Mouse (Mus musculus) hindbrain, embryonic 16.5 days (tissue): ENCODE results near the gene Nell2. TPM values are rescaled to one million over a fixed set of nuclear protein-coding genes. Genes with fewer than 3 reads are reported as not detected.

ENCODE experiments used
- ATAC-seq: fragments of 200-750 bp; cut with Nextera tagmentation; 2 replicates; pipeline ENCODE4 v1.8.0; 2017; ENCODE audit warnings: moderate TSS enrichment, moderate library complexity
- H3K27ac ChIP-seq: fragments of 300-500 bp; sonication (generic); 2 replicates; pipeline ENCODE4 v1.5.1; 2014; ENCODE audit warnings: low read depth, mild to moderate bottlenecking, control low read depth, low read length, moderate library complexity
- H3K27me3 ChIP-seq: fragments of 300-500 bp; sonication (generic); replicated peaks from 2 replicates; pipeline ENCODE4 v1.6.1; 2014; ENCODE audit warnings: low read length; ENCODE audit not compliant: control insufficient read depth, insufficient read depth
- H3K36me3 ChIP-seq: fragments of 300-500 bp; sonication (generic); 2 replicates; pipeline ENCODE4 v1.6.1; 2014; ENCODE audit warnings: mild to moderate bottlenecking, low read length, moderate library complexity, mixed read lengths; ENCODE audit not compliant: control insufficient read depth, insufficient read depth
- H3K4me1 ChIP-seq: fragments of 300-500 bp; sonication (generic); 2 replicates; pipeline ENCODE4 v1.6.1; 2014; ENCODE audit warnings: low read depth, low read length; ENCODE audit not compliant: control insufficient read depth, insufficient read depth
- H3K4me2 ChIP-seq: fragments of 300-500 bp; sonication (generic); 2 replicates; pipeline ENCODE4 v1.6.1; 2014; ENCODE audit warnings: mild to moderate bottlenecking, low read length, control low read depth, moderate library complexity
- H3K4me3 ChIP-seq: fragments of 300-500 bp; sonication (generic); 2 replicates; pipeline ENCODE4 v1.5.1; 2014; ENCODE audit warnings: mild to moderate bottlenecking, low read length, control low read depth, moderate library complexity
- H3K9ac ChIP-seq: fragments of 300-500 bp; sonication (generic); 2 replicates; pipeline ENCODE4 v1.6.1; 2014; ENCODE audit warnings: low read depth, mild to moderate bottlenecking, control low read depth, low read length, moderate library complexity
- H3K9me3 ChIP-seq: fragments of 300-500 bp; sonication (generic); 2 replicates; pipeline ENCODE4 v1.6.1; 2014; ENCODE audit warnings: mild to moderate bottlenecking, low read length, moderate library complexity; ENCODE audit not compliant: control insufficient read depth
- WGBS: fragments of 180-500 bp; shearing (Covaris S2); extraction: QIAGEN DNeasy Blood & Tissue Kit; methylation state at CpG from one replicate; pipeline ENCODE4 v1.1.7; 2014; 5-methylcytosine and 5-hydroxymethylcytosine counted together
- polyA plus RNA-seq: library from polyadenylated mRNA; unstranded; fragments of >200 nt; fragmentation: Nextera tagmentation; extraction: Ambion mirVana; gene quantifications from 2 replicates; pipeline ENCODE4 v1.2.1, GENCODE M21; 2015

Gene Nell2
- polyA plus RNA-seq, 1 experiment from 2014 or later = 181 TPM

GRCm38 (mm10) chr15:95075356-95075755 is 453.0 kb downstream of the Nell2 start:
- ATAC-seq = 0 out of 2 replicates have a peak, but pooled peaks have one; percentile 20
- Histone ChIP-seq H3K36me3 (no peaks in the 10 kb centered on the region), H3K4me1 (peaks cover 2% of the 10 kb centered on the region; the same call in 1 of the 2 replicates), H3K9ac (no peak overlapping the region), H3K27ac (no peak overlapping the region), H3K9me3 (0 out of 2 replicates have a peak, but pooled peaks cover 4% of the 10 kb centered on the region), H3K4me3 (no peak overlapping the region), H3K4me2 (no peak overlapping the region), H3K27me3 (no peaks in the 10 kb centered on the region)
- WGBS = 53% methylated on average over 12 of the region's 12 CpGs

- no peaks in the 10 kb centered on the region for H3K27me3 ChIP-seq
- peaks cover 2% of the 10 kb centered on the region for H3K4me1 ChIP-seq
- H3K27ac ChIP-seq = no peak overlapping the region
- no peaks in the 10 kb centered on the region for H3K36me3 ChIP-seq
- H3K4me3 ChIP-seq = no peak overlapping the region
- no peak overlapping the region for H3K9ac ChIP-seq
- H3K9me3 ChIP-seq = no peaks in the 10 kb centered on the region
- no peak for ATAC-seq
- no peak overlapping the region for H3K4me2 ChIP-seq
- 94% methylated on average over 7 of the region's 7 CpGs for WGBS
Observed at GRCm38 (mm10) chr15:95070881-95071280, 457.5 kb downstream of the Nell2 start.

- no peak for ATAC-seq
- Histone ChIP-seq H3K4me2 (no peak overlapping the region), H3K4me3 (no peak overlapping the region), H3K27me3 (no peaks in the 10 kb centered on the region), H3K9me3 (no peaks in the 10 kb centered on the region), H3K9ac (no peak overlapping the region), H3K36me3 (no peaks in the 10 kb centered on the region), H3K4me1 (no peaks in the 10 kb centered on the region; the same call in 1 of the 2 replicates), H3K27ac (no peak overlapping the region)
- 58% methylated on average over 1 of the region's 1 CpGs for WGBS
Observed at GRCm38 (mm10) chr15:95068799-95069198, 459.6 kb downstream of the Nell2 start.

GRCm38 (mm10) chr15:95068023-95068422 is 460.3 kb downstream of the Nell2 start:
- H3K27me3 ChIP-seq = no peaks in the 10 kb centered on the region
- H3K9ac ChIP-seq = no peak overlapping the region
- ATAC-seq = no peak
- no peak overlapping the region for H3K27ac ChIP-seq
- no peak overlapping the region for H3K4me2 ChIP-seq
- 100% methylated on average over 1 of the region's 1 CpGs for WGBS
- H3K4me3 ChIP-seq = no peak overlapping the region
- no peaks in the 10 kb centered on the region; the same call in 1 of the 2 replicates for H3K4me1 ChIP-seq
- H3K36me3 ChIP-seq = no peaks in the 10 kb centered on the region
- H3K9me3 ChIP-seq = no peaks in the 10 kb centered on the region

GRCm38 (mm10) chr15:95055081-95055650 is 473.2 kb downstream of the Nell2 start:
- H3K27me3 ChIP-seq = no peaks in the 10 kb centered on the region
- no peak overlapping the region for H3K4me3 ChIP-seq
- H3K9ac ChIP-seq = no peak overlapping the region
- H3K27ac ChIP-seq = no peak overlapping the region
- WGBS = 41% methylated on average over 8 of the region's 8 CpGs
- H3K4me2 ChIP-seq = no peak overlapping the region
- H3K4me1 ChIP-seq = no peaks in the 10 kb centered on the region
- H3K9me3 ChIP-seq = no peaks in the 10 kb centered on the region
- no peak for ATAC-seq
- no peaks in the 10 kb centered on the region for H3K36me3 ChIP-seq

- Histone ChIP-seq H3K27me3 (no peaks in the 10 kb centered on the region), H3K36me3 (no peaks in the 10 kb centered on the region), H3K4me3 (no peak overlapping the region), H3K9me3 (no peaks in the 10 kb centered on the region), H3K9ac (no peak overlapping the region), H3K27ac (no peak overlapping the region), H3K4me2 (no peak overlapping the region), H3K4me1 (no peaks in the 10 kb centered on the region)
- ATAC-seq = no peak
- 59% methylated on average over 6 of the region's 6 CpGs for WGBS
Observed at GRCm38 (mm10) chr15:95049171-95049729, 479.1 kb downstream of the Nell2 start.

GRCm38 (mm10) chr15:95047486-95047885 is 480.9 kb downstream of the Nell2 start:
- WGBS = 80% methylated on average over 2 of the region's 2 CpGs

GRCm38 (mm10) chr15:95044011-95044410 is 484.3 kb downstream of the Nell2 start:
- no peak overlapping the region for H3K9ac ChIP-seq
- peak overlapping the region; percentile 51; the same call in 1 of the 2 replicates for H3K27ac ChIP-seq
- no peaks in the 10 kb centered on the region for H3K9me3 ChIP-seq

More at GRCm38 (mm10) chr15:95047486-95047885, 480.9 kb downstream of the Nell2 start:
- H3K4me3 ChIP-seq = no peak overlapping the region
- H3K4me1 ChIP-seq = peaks cover 4% of the 10 kb centered on the region; the same call in 1 of the 2 replicates
- no peaks in the 10 kb centered on the region for H3K36me3 ChIP-seq
- ATAC-seq = no peak
- H3K27me3 ChIP-seq = no peaks in the 10 kb centered on the region
- H3K9ac ChIP-seq = no peak overlapping the region
- H3K9me3 ChIP-seq = no peaks in the 10 kb centered on the region
- no peak overlapping the region for H3K4me2 ChIP-seq
- no peak overlapping the region for H3K27ac ChIP-seq

GRCm38 (mm10) chr15:95042437-95042836 is 485.9 kb downstream of the Nell2 start:
- no peak for ATAC-seq
- WGBS = 83% methylated on average over 9 of the region's 9 CpGs

More at GRCm38 (mm10) chr15:95044011-95044410, 484.3 kb downstream of the Nell2 start:
- Histone ChIP-seq H3K4me2 (no peak overlapping the region), H3K4me3 (no peak overlapping the region), H3K4me1 (peaks cover 4% of the 10 kb centered on the region; the same call in 1 of the 2 replicates), H3K27me3 (no peaks in the 10 kb centered on the region), H3K36me3 (no peaks in the 10 kb centered on the region)
- 58% methylated on average over 8 of the region's 8 CpGs for WGBS
- ATAC-seq = peak; percentile 76

More at GRCm38 (mm10) chr15:95042437-95042836, 485.9 kb downstream of the Nell2 start:
- Histone ChIP-seq H3K27me3 (no peaks in the 10 kb centered on the region), H3K27ac (no peak overlapping the region), H3K9me3 (no peaks in the 10 kb centered on the region), H3K36me3 (no peaks in the 10 kb centered on the region), H3K4me3 (no peak overlapping the region), H3K4me1 (peaks cover 4% of the 10 kb centered on the region; the same call in 1 of the 2 replicates), H3K4me2 (no peak overlapping the region), H3K9ac (no peak overlapping the region)
